Mouse (Mus musculus): ENCODE measurements around the gene Casz1. TPM values are rescaled to one million over a fixed set of nuclear protein-coding genes. Genes with fewer than 3 reads are reported as not detected.

The Casz1 gene
- polyA plus RNA-seq, 2 experiments, result 5.5 to 7.4 TPM

DNA sequence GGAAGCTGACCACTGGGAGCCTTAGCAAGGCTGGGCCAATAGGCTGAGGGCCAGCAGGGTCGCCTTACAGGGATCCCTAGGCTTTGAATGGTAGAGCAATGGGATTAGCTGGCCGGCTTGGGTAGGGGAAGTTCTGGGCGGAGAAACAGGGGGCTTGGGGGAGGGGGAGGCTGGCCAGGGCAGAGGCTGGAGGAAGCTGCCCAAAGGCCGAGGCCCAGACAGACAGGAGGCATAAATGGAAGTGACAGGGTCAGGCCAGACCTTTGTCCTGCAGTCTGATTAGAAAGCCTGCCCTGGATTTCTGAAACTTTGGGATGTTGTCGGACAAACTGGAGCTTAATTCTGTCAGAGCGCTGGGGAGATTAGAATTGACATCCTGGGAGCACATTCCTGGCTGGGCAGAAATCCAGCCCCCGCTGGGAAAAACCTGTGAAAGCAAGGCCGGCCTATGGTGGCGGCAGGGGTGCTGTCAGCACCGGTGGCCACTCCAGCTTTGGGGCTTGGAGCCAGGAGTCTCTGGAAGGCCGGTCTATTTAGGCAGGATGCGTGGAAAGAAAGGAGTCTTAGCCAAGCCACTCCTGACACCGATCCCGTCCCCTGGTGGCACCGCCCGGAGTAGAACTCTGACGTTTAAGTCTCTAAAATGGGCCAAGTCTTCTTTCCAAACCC, 76.9 kb downstream of the Casz1 start:
- no peak for TF ChIP-seq POLR2A (IDR thresholded peaks at IDR 0.05; ENCODE audit: borderline replicate concordance, extremely low read depth, insufficient read depth, insufficient read length)
- no peak overlapping the region for H3K4me3 ChIP-seq (replicated peaks; ENCODE audit: low read length)
- no peak for DNase-seq (ENCODE audit: low spot score)
- no peak for ATAC-seq (ENCODE audit: low FRiP score, low read depth)
- H3K27ac ChIP-seq (replicated peaks; ENCODE audit: low read depth, low read length), result no peak overlapping the region
- WGBS, result 37% methylated on average over 17 of the region's 17 CpGs
- no peak overlapping the region for H3K4me2 ChIP-seq (replicated peaks; ENCODE audit: low read depth, low read length, severe bottlenecking)
- no peak overlapping the region for H3K9ac ChIP-seq (ENCODE audit: low read depth, low read length, severe bottlenecking)
- H3K9me3 ChIP-seq (ENCODE audit: control insufficient read depth, low read length), result no peaks in the 10 kb centered on the region
- no peaks in the 10 kb centered on the region for H3K4me1 ChIP-seq (ENCODE audit: control insufficient read depth, insufficient read depth, low read length)
- H3K27me3 ChIP-seq (ENCODE audit: control insufficient read depth, insufficient read depth, low read length), result peaks cover 14% of the 10 kb centered on the region; the same call in 1 of the 2 replicates
- H3K36me3 ChIP-seq (ENCODE audit: control insufficient read depth, insufficient read depth, low read length), result no peaks in the 10 kb centered on the region

DNA sequence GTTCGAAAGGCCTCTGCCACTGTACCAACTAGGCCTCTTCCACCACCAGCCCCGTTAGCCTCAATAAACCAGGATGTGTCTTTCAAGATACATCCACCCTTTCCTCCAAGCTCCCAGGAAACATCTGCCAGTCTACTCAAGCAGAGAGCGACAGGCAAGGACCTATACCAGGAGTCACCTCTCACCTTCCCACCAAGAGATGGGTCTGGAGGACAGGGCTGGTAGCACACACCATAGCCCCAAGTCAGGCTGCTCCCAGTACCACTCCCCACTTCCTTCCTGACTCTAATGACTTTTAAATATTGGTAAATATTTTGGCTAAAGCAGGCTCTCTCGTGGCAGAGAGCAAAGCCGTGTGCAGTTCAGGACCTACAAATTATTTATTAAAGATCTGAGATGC, 77.6 kb downstream of the Casz1 start:
- no peak overlapping the region for H3K9ac ChIP-seq (ENCODE audit: low read depth, low read length, severe bottlenecking)
- H3K4me3 ChIP-seq (replicated peaks; ENCODE audit: low read length), result no peak overlapping the region
- peaks cover 13% of the 10 kb centered on the region; the same call in 1 of the 2 replicates for H3K27me3 ChIP-seq (ENCODE audit: control insufficient read depth, insufficient read depth, low read length)
- DNase-seq (ENCODE audit: low spot score) (no peak), ATAC-seq (ENCODE audit: low FRiP score, low read depth) (no peak)
- WGBS, result 76% methylated on average over 5 of the region's 5 CpGs
- no peaks in the 10 kb centered on the region for H3K9me3 ChIP-seq (ENCODE audit: control insufficient read depth, low read length)
- no peaks in the 10 kb centered on the region for H3K4me1 ChIP-seq (ENCODE audit: control insufficient read depth, insufficient read depth, low read length)
- no peak for TF ChIP-seq POLR2A (IDR thresholded peaks at IDR 0.05; ENCODE audit: borderline replicate concordance, extremely low read depth, insufficient read depth, insufficient read length)
- no peaks in the 10 kb centered on the region for H3K36me3 ChIP-seq (ENCODE audit: control insufficient read depth, insufficient read depth, low read length)
- no peak overlapping the region for H3K27ac ChIP-seq (replicated peaks; ENCODE audit: low read depth, low read length)
- no peak overlapping the region for H3K4me2 ChIP-seq (replicated peaks; ENCODE audit: low read depth, low read length, severe bottlenecking)

DNA sequence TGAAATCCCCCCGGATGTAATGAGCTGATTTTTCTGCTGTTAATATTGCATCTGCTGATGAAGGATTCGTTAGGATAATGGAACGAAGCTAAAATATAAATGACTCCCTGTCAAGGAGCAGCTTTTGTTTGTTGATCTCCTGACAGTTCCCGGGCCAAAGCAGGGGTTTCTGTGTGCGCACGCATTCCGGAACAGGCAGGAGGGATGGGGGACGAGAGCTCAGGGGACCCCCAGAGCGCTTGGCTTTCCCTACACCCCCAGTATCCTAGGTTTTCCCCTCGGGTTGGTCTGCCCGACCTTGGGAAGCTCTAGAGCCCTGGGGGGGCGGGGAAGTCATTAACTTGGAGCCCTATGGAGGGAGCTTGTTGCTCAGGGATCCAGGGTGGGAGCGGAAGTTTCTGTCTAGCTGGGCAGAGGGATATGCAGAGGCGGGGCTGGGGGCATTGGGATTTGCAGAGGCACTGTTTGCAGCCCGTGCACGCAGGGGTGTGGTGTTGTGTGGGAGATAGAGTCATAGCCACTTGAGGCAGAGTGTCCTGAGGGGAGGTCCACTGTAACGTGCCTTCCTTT, 78.2 kb downstream of the Casz1 start:
- no peak overlapping the region for H3K4me3 ChIP-seq (replicated peaks; ENCODE audit: low read length)
- no peak for ATAC-seq (ENCODE audit: low FRiP score, low read depth)

DNA sequence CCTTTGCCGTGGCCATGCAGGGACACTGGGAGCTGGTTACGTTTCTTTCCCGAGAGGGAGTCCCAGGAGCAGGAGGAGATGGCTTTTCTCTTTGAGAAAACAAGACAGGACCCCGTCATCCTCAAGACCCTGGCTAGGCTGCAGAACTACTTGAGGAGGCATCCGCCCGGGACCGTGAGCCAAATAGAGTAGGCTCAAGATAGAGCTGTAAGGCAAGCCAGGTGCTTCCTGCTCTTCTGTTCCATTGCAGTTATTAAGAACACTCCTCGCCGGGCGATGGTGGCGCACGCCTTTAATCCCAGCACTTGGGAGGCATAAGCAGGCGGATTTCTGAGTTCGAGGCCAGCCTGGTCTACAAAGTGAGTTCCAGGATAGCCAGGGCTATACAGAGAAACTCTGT, 80.4 kb downstream of the Casz1 start:
- H3K36me3 ChIP-seq (ENCODE audit: control insufficient read depth, insufficient read depth, low read length), result no peaks in the 10 kb centered on the region
- peaks cover 10% of the 10 kb centered on the region; the same call in 1 of the 2 replicates for H3K27me3 ChIP-seq (ENCODE audit: control insufficient read depth, insufficient read depth, low read length)
- DNase-seq (ENCODE audit: low spot score) (no peak), ATAC-seq (ENCODE audit: low FRiP score, low read depth) (no peak)
- H3K27ac ChIP-seq (replicated peaks; ENCODE audit: low read depth, low read length), result no peak overlapping the region
- TF ChIP-seq POLR2A (IDR thresholded peaks at IDR 0.05; ENCODE audit: borderline replicate concordance, extremely low read depth, insufficient read depth, insufficient read length), result no peak
- no peaks in the 10 kb centered on the region for H3K4me1 ChIP-seq (ENCODE audit: control insufficient read depth, insufficient read depth, low read length)
- H3K4me3 ChIP-seq (replicated peaks; ENCODE audit: low read length), result no peak overlapping the region
- WGBS, result 74% methylated on average over 14 of the region's 14 CpGs
- no peaks in the 10 kb centered on the region for H3K9me3 ChIP-seq (ENCODE audit: control insufficient read depth, low read length)
- no peak overlapping the region for H3K4me2 ChIP-seq (replicated peaks; ENCODE audit: low read depth, low read length, severe bottlenecking)
- no peak overlapping the region for H3K9ac ChIP-seq (ENCODE audit: low read depth, low read length, severe bottlenecking)

More for the DNA sequence above, 78.2 kb downstream of the Casz1 start:
- TF ChIP-seq POLR2A (IDR thresholded peaks at IDR 0.05; ENCODE audit: borderline replicate concordance, extremely low read depth, insufficient read depth, insufficient read length), result no peak
- Histone ChIP-seq H3K36me3 (ENCODE audit: control insufficient read depth, insufficient read depth, low read length) (no peaks in the 10 kb centered on the region), H3K27me3 (ENCODE audit: control insufficient read depth, insufficient read depth, low read length) (peaks cover 13% of the 10 kb centered on the region; the same call in 1 of the 2 replicates), H3K4me1 (ENCODE audit: control insufficient read depth, insufficient read depth, low read length) (no peaks in the 10 kb centered on the region), H3K9ac (ENCODE audit: low read depth, low read length, severe bottlenecking) (no peak overlapping the region), H3K27ac (replicated peaks; ENCODE audit: low read depth, low read length) (no peak overlapping the region), H3K4me2 (replicated peaks; ENCODE audit: low read depth, low read length, severe bottlenecking) (no peak overlapping the region), H3K9me3 (ENCODE audit: control insufficient read depth, low read length) (no peaks in the 10 kb centered on the region)
- no peak for DNase-seq (ENCODE audit: low spot score)
- 28% methylated on average over 17 of the region's 17 CpGs for WGBS

DNA sequence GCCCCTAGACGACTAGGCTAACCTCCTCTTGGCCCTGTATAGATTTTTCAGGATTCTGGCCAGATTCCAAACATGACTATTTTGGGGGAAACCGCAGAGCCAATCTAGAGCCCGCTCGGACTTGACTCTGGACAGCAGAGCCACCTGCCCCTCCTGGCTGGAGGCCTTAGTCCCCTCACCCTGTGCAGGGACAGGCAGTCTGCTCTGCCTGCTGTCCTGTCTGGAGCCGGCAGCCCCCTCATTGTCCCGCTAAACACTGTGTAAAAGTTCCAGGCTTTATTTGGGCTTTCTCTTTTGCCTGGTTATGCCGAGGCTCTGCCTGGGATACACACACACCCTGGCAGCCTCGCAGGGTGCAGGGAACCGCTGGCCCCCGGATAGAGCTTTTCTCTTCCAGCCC, 81.2 kb downstream of the Casz1 start:
- ATAC-seq (ENCODE audit: low FRiP score, low read depth) (peak; percentile 14; the same call in 1 of the 2 replicates), DNase-seq (ENCODE audit: low spot score) (no peak)
- no peak overlapping the region for H3K4me2 ChIP-seq (replicated peaks; ENCODE audit: low read depth, low read length, severe bottlenecking)
- H3K4me1 ChIP-seq (ENCODE audit: control insufficient read depth, insufficient read depth, low read length), result no peaks in the 10 kb centered on the region
- peaks cover 2% of the 10 kb centered on the region; the same call in 1 of the 2 replicates for H3K27me3 ChIP-seq (ENCODE audit: control insufficient read depth, insufficient read depth, low read length)
- WGBS, result 27% methylated on average over 10 of the region's 10 CpGs
- TF ChIP-seq POLR2A (IDR thresholded peaks at IDR 0.05; ENCODE audit: borderline replicate concordance, extremely low read depth, insufficient read depth, insufficient read length), result no peak
- no peak overlapping the region for H3K9ac ChIP-seq (ENCODE audit: low read depth, low read length, severe bottlenecking)
- H3K36me3 ChIP-seq (ENCODE audit: control insufficient read depth, insufficient read depth, low read length), result no peaks in the 10 kb centered on the region
- H3K9me3 ChIP-seq (ENCODE audit: control insufficient read depth, low read length), result no peaks in the 10 kb centered on the region
- no peak overlapping the region for H3K27ac ChIP-seq (replicated peaks; ENCODE audit: low read depth, low read length)
- H3K4me3 ChIP-seq (replicated peaks; ENCODE audit: low read length), result no peak overlapping the region

Measured in limb, embryonic 14.5 days (tissue).